In the genomic region with DNA sequence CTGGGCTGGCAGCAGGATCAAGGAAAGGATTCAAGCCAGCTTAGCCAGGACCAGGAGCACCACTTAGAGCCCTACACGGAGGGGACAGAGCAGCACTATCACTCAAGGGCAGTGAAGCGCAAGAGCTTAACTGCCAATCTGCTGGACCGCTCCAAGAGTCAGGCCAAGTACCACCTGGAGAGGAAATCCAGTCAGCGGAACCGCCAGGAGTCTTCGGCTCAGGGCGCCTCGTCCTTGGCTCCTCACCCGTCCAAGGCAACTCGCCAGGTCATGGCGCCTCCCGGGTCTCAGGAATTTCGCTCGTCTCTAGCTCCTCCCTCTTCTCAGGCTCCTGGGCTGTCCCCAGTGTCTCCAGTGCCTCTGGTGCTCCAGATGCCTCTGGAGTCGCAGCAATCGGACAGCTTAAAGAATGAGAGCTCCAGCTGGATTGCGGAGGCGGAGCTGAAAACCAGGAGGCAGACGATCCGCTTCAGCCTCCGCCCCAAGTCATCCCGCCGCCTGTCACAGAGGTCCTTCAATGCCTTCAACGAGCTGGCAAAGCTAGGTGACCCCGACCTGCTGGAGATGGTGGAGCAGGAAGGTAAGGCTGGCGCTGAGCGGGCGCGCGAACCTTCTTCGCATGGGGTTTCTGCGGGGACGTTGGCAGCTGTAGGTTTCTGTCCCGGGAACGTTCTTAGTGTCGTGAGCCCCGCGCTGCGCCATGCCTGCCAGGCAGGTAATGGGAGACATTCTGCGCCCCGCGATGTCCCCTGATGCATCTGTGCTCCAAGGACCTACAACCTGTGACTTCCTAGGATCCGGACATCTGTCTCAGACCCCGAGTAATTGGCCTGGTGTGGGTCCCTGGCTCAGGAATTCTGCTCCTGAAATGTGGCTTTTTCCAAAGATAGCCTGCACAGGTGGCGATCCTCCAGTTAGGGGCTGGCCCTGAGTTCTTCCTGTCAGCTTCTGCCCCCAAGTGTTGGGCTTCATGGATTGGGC, we compare ENCODE assay signal across 8 mouse cellular contexts. TPM values are rescaled to one million over a fixed set of nuclear protein-coding genes. Genes with fewer than 3 reads are reported as not detected.
A peak's percentile ranks its signal among the peaks of the same experiment; 100 is the strongest.
DNase-seq lines count a peak whose midpoint lies in the region; ATAC-seq lines count a peak whose summit lies in the region.

A gene (plus strand): TSS at position 359 of the 981 bp plus-strand sequence.

- intact Hi-C loops in heart, postnatal 14 days (cut with DNase I) = no loop called here

- H3K27ac ChIP-seq in forebrain, embryonic 15.5 days (replicated peaks) = no peak within 1 kb of the TSS
- no peak within 1 kb of the TSS for H3K27ac ChIP-seq in liver, embryonic 15.5 days (replicated peaks)

- H3K9me3 ChIP-seq in forebrain, embryonic 15.5 days = no peaks in the 10 kb centered on the region
- no peaks in the 10 kb centered on the region for H3K9me3 ChIP-seq in liver, embryonic 15.5 days (replicated peaks)

- 0 out of 2 replicates have a peak, but pooled peaks cover 4% of the 10 kb centered on the region for H3K27me3 ChIP-seq in forebrain, embryonic 15.5 days
- H3K27me3 ChIP-seq in liver, embryonic 15.5 days = peaks cover 8% of the 10 kb centered on the region; the same call in 1 of the 2 replicates

- H3K36me3 ChIP-seq in forebrain, embryonic 15.5 days = no peaks in the 10 kb centered on the region
- H3K36me3 ChIP-seq in liver, embryonic 15.5 days (replicated peaks) = no peaks in the 10 kb centered on the region

- ATAC-seq in forebrain, embryonic 15.5 days (replicated peaks) = peak; percentile 82
- no peak for ATAC-seq in liver, embryonic 15.5 days (ENCODE audit: insufficient read depth)
- ATAC-seq in activated CD4-positive, CD25-positive, alpha-beta regulatory T cell, adult 4 months = no peak

- peak within 1 kb of the TSS; percentile 92 for H3K4me2 ChIP-seq in forebrain, embryonic 15.5 days (replicated peaks)
- H3K4me2 ChIP-seq in liver, embryonic 15.5 days = peak within 1 kb of the TSS; percentile 18; the same call in 1 of the 2 replicates

- peak within 1 kb of the TSS; percentile 55 for H3K4me3 ChIP-seq in forebrain, embryonic 15.5 days
- H3K4me3 ChIP-seq in liver, embryonic 15.5 days (replicated peaks) = no peak within 1 kb of the TSS

- H3K4me1 ChIP-seq in forebrain, embryonic 15.5 days = peaks cover 9% of the 10 kb centered on the region
- no peaks in the 10 kb centered on the region for H3K4me1 ChIP-seq in liver, embryonic 15.5 days (replicated peaks)

- H3K9ac ChIP-seq in forebrain, embryonic 15.5 days (replicated peaks) = peak within 1 kb of the TSS; percentile 54
- no peak within 1 kb of the TSS for H3K9ac ChIP-seq in liver, embryonic 15.5 days

- WGBS in forebrain, embryonic 15.5 days = 2% methylated on average over 45 of the region's 45 CpGs
- 5% methylated on average over 45 of the region's 45 CpGs for WGBS in liver, embryonic 15.5 days (ENCODE audit: insufficient replicate concordance)

- DNase-seq in adrenal gland, adult (ENCODE audit: inconsistent age in 2 of 2, low spot score in 1 of 2) = peak; percentile 30 to 63
- DNase-seq in adrenal gland, postnatal 4 days (ENCODE audit: low spot score in 2 of 2) = no peak
- peak; percentile 4 to 18 for DNase-seq in heart, postnatal 14 days
- DNase-seq in layer of hippocampus, adult 18-20 months (ENCODE audit: low spot score in 2 of 2) = peak; percentile 15 to 34
- DNase-seq in ovary, adult 18-20 months (ENCODE audit: low spot score) = peak; percentile 59

RNA-seq across cellular contexts. Expression of the gene that starts here (rescaled TPM):
- total RNA-seq in adrenal gland, postnatal 4 days (2021) = under 1 TPM; 0.79 to 0.95 TPM
- 0.33 and 0.46 TPM in 2 replicates for polyA plus RNA-seq in forebrain, embryonic 15.5 days (2015; fragmentation: Nextera tagmentation; extraction: Ambion mirVana)
- total RNA-seq in heart, postnatal 14 days (2021) = under 1 TPM in 1 of 2 experiments, not detected in 1; 0.05 TPM
- 1 to 10 TPM in 1 of 2 experiments, under 1 TPM in 1; 0.89 to 1.2 TPM for total RNA-seq in layer of hippocampus, adult 18-20 months (2021)
- not detected in 2 replicates for polyA plus RNA-seq in liver, embryonic 15.5 days (2015; fragmentation: Nextera tagmentation; extraction: Ambion mirVana)
- not detected for polyA plus RNA-seq in activated CD4-positive, CD25-positive, alpha-beta regulatory T cell, adult 4 months (2017; shearing (Covaris generic))

Comparison
In these comparisons a context has a peak if more than half of its experiments do, and no peak if none do; other contexts are left out.
1. DNase-seq: peak in adrenal gland, adult (2 of 2), layer of hippocampus, adult 18-20 months (2 of 2) and ovary, adult 18-20 months (single experiment); none in adrenal gland, postnatal 4 days (0 of 2).
2. Peak in ATAC-seq, H3K4me3 ChIP-seq, H3K9ac ChIP-seq and H3K4me2 ChIP-seq in forebrain, embryonic 15.5 days; RNA of the gene not detected or under 1 TPM.
3. Peak in DNase-seq in heart, postnatal 14 days; RNA of the gene not detected or under 1 TPM.